Mouse (Mus musculus): Measurements from ENCODE around the gene Ece1. TPM values are rescaled to one million over a fixed set of nuclear protein-coding genes. Genes with fewer than 3 reads are reported as not detected.

The Ece1 gene
- polyA plus RNA-seq, 1 experiment = 111 TPM

DNA sequence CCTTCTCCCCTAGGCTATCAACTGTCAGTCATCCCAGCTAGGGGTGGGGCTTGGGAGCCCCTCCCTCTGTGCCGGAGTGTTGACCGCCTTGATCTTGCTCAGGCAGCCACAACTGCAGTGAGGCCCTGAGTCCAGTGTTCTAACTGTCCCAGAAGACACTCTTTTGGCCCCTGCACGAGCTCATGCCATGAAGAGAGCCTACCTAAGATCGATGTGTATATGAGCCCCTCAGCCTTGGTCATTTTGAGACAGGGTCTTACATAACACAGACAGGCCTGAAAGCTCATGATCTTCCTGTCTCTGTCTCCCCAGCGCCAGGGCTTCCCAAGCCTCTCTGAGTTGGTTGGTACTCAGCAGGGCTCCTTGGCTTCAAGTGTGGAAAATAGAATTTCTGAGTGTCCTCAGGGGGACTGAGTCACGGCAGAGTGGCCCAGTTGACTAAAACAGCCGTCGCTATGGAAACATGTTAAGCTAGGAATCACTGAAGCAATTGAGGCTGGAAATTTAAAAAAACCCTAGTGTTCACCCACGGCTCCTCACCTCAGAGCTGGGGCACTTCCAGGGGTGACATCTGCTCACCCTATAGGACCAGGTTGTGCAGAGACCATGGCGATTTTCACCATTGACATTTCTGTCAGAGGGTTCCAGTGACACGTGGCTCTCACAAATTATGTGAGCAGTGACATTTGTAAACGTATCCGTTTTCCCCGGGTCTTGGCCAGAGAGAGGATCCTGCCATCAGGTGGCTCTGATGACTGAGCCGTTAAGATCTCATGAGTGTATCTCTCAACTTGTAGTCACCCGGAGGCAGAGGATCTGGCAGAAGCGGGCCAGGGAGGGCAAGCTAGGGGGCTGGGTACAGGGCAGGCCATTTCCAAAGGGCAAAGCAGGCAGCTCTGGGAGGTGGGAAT, 80.1 kb downstream of the Ece1 start:
- WGBS = 46% methylated on average over 17 of the region's 17 CpGs
- Histone ChIP-seq H3K4me1 (ENCODE audit: control insufficient read depth, insufficient read depth, low read length) (peaks cover 5% of the 10 kb centered on the region; the same call in 1 of the 2 replicates), H3K4me3 (replicated peaks; ENCODE audit: extremely low read depth, low read depth, low read length) (no peak overlapping the region)
- DNase-seq = peak; percentile 64
- TF ChIP-seq CTCF (IDR thresholded peaks at IDR 0.05; ENCODE audit: insufficient read depth, low read length) (no peak), POLR2A (IDR thresholded peaks at IDR 0.05; ENCODE audit: borderline replicate concordance, extremely low read depth, low read depth, low read length) (no peak)

DNA sequence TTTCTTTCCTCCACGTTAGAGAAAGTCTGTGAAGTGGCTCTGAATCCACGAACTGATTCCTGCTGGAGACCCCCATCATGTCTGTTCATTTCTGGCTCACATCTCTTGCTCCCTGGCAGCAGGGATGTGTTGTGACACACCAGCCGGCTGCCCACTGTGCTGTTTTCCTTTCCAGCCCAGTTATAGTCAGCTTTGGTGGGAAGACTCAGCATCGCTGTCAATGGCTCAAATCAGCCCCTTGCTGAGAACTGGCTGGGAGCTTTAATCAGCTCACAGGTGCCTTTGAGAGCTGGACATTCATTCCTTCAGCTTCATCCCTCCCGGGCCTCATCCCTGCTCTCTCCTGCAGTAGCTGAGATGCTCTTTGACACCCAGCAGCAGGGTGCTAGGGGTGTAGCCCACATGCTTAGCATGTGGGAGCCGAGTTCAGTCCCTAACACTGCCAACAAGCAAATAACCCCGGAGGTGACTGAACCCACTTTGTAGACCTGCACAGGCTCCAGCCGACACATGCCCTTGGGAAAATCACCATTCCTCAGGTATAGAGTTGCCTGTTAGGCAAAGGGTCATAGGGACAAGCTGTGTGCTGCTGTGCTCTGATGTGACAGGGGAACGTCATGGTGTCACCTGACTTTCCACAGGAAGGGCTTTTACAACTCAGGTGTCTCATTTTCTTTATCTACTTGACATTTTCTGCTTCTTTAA, 80.9 kb downstream of the Ece1 start:
- no peak for DNase-seq
- no peak for TF ChIP-seq POLR2A (IDR thresholded peaks at IDR 0.05; ENCODE audit: borderline replicate concordance, extremely low read depth, low read depth, low read length)
- TF ChIP-seq CTCF (IDR thresholded peaks at IDR 0.05; ENCODE audit: insufficient read depth, low read length) = no peak
- Histone ChIP-seq H3K4me3 (replicated peaks; ENCODE audit: extremely low read depth, low read depth, low read length) (no peak overlapping the region), H3K4me1 (ENCODE audit: control insufficient read depth, insufficient read depth, low read length) (peaks cover 5% of the 10 kb centered on the region; the same call in 1 of the 2 replicates)
- 73% methylated on average over 9 of the region's 9 CpGs for WGBS

DNA sequence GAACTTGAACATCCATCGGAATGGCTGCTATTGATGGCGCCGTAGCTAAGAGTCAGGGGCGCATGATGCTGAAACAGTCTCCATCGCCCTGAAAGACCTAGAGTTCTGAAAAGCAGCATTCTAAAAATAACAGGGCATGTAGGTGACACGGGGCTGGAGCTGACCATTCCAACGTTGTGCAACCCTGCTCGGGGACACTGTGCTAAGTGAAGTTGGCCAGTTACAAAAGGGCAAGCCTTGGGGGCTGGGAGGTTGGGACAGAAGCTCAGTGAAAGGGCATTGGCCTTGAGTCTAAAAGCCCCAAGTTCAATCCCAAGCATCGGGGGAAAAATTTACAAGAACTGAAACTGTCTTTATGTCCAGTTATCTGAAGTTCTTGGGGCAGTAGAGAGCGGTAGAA, 81.5 kb downstream of the Ece1 start:
- 75% methylated on average over 10 of the region's 10 CpGs for WGBS
- Histone ChIP-seq H3K4me1 (ENCODE audit: control insufficient read depth, insufficient read depth, low read length) (peaks cover 5% of the 10 kb centered on the region; the same call in 1 of the 2 replicates), H3K4me3 (replicated peaks; ENCODE audit: extremely low read depth, low read depth, low read length) (no peak overlapping the region)
- DNase-seq = no peak
- TF ChIP-seq POLR2A (IDR thresholded peaks at IDR 0.05; ENCODE audit: borderline replicate concordance, extremely low read depth, low read depth, low read length) (no peak), CTCF (IDR thresholded peaks at IDR 0.05; ENCODE audit: insufficient read depth, low read length) (no peak)

DNA sequence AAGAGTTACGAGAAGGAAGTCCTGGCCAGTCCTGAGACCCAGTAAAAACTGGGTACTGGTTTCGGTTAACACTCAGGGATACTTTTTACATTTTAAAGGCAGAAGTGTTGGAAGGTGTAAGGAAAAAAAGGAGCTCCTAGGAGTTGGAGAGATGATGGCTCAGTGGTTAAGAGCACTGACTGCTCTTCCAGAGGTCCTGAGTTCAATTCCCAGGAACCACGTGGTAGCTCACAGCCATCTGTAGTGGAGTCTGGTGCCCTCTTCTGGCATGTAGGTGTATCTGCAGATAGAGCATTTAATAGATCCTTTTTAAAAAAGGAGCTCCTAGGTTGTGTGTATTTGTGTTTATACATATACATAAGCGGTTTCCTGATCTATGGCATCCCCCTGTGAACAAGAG, 83.3 kb downstream of the Ece1 start:
- Histone ChIP-seq H3K4me3 (replicated peaks; ENCODE audit: extremely low read depth, low read depth, low read length) (no peak overlapping the region), H3K4me1 (ENCODE audit: control insufficient read depth, insufficient read depth, low read length) (peaks cover 5% of the 10 kb centered on the region; the same call in 1 of the 2 replicates)
- TF ChIP-seq POLR2A (IDR thresholded peaks at IDR 0.05; ENCODE audit: borderline replicate concordance, extremely low read depth, low read depth, low read length) (no peak), CTCF (IDR thresholded peaks at IDR 0.05; ENCODE audit: insufficient read depth, low read length) (peak; percentile 39)
- 76% methylated on average over 4 of the region's 4 CpGs for WGBS
- DNase-seq = no peak

DNA sequence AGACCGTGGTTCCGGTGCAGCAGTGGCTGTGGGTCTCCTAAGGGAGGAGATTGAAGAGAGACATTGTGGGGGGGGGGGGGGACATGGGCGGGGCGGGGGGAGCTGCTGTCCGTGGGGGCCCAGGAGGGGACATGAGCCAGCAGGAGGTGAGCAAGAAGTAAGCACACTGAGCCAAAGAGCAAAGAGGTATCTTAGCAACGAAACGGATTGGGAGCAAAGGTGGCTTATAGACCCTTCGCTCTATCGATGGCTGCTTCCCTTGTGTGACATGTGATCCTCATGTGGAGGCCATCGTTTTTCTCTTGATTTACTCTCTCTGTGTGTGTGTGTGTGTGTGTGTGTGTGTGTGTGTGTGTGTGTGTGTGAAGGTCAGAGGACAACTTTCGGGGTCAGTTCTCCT, 84.4 kb downstream of the Ece1 start:
- WGBS = 79% methylated on average over 10 of the region's 11 CpGs
- DNase-seq = no peak
- TF ChIP-seq CTCF (IDR thresholded peaks at IDR 0.05; ENCODE audit: insufficient read depth, low read length) = no peak
- no peak for TF ChIP-seq POLR2A (IDR thresholded peaks at IDR 0.05; ENCODE audit: borderline replicate concordance, extremely low read depth, low read depth, low read length)
- Histone ChIP-seq H3K4me1 (ENCODE audit: control insufficient read depth, insufficient read depth, low read length) (peaks cover 5% of the 10 kb centered on the region; the same call in 1 of the 2 replicates), H3K4me3 (replicated peaks; ENCODE audit: extremely low read depth, low read depth, low read length) (no peak overlapping the region)

DNA sequence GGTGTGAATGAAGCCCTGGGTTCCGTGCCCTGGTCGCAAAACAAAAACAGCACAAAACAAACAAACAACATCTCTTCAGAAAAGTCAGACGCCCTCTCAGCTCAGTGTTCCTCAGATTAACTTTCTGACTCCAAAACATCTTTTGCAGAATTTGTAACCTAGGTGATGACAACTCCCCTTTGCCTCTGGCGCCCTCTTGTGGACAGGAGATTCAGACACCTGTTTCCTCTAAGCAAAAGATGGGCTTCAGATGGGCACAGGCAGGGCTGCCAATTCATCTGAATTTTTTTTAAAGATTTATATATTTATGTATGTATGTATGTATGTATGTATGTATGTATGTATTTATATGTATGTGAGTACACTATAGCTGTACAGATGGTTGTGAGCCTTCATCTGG, 90.8 kb downstream of the Ece1 start:
- DNase-seq = peak; percentile 82
- TF ChIP-seq CTCF (IDR thresholded peaks at IDR 0.05; ENCODE audit: insufficient read depth, low read length) (peak; percentile 71), POLR2A (IDR thresholded peaks at IDR 0.05; ENCODE audit: borderline replicate concordance, extremely low read depth, low read depth, low read length) (no peak)
- Histone ChIP-seq H3K4me3 (replicated peaks; ENCODE audit: extremely low read depth, low read depth, low read length) (no peak overlapping the region), H3K4me1 (ENCODE audit: control insufficient read depth, insufficient read depth, low read length) (no peaks in the 10 kb centered on the region; the same call in 1 of the 2 replicates)
- 31% methylated on average over 4 of the region's 4 CpGs for WGBS

DNA sequence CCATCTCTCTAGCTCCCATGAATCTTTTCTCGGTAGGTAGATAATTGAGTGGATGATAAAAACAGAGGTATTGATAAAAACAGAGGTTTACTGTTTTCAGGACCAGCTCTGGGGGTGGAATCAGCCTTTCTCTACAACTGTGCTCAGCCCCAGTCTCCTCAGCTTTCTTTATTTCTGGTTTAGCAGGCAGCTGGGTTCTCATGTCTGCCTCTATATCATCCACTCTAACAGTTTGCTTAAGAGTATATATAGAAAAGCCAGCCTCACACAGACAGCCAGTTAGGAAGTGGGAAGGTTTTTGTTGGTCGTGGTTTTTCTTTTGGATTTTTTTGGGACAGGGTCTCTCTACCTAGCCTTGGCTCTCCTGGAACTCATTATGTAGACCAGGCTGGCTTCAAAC, 92.1 kb downstream of the Ece1 start:
- Histone ChIP-seq H3K4me3 (replicated peaks; ENCODE audit: extremely low read depth, low read depth, low read length) (no peak overlapping the region), H3K4me1 (ENCODE audit: control insufficient read depth, insufficient read depth, low read length) (no peaks in the 10 kb centered on the region; the same call in 1 of the 2 replicates)
- no peak for DNase-seq
- TF ChIP-seq CTCF (IDR thresholded peaks at IDR 0.05; ENCODE audit: insufficient read depth, low read length) = no peak
- no peak for TF ChIP-seq POLR2A (IDR thresholded peaks at IDR 0.05; ENCODE audit: borderline replicate concordance, extremely low read depth, low read depth, low read length)
- 86% methylated on average over 2 of the region's 2 CpGs for WGBS

DNA sequence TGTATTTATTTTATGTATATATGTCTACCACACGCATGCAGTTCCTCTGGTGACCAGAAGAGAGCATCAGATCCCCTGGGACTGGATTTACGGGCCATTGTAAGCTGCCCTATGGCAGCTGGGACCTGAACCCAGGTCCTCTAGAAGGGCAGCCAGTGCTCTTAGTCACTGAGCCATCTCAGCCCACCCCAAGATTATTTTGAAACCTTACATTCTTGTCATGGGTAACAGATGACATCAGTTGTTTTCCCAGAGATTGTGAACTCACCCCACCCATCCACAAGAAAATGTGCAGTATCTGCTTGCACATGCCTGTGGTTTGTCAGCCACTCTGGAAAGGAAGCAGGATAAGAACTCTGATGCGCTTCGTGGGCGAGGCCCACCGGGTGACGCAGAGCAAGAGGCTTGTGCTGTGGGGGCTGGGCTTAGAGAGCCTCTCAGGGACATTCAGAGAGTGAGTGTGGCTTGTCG, 92.9 kb downstream of the Ece1 start:
- 39% methylated on average over 8 of the region's 8 CpGs for WGBS
- TF ChIP-seq POLR2A (IDR thresholded peaks at IDR 0.05; ENCODE audit: borderline replicate concordance, extremely low read depth, low read depth, low read length) (no peak), CTCF (IDR thresholded peaks at IDR 0.05; ENCODE audit: insufficient read depth, low read length) (peak; percentile 25; the same call in 1 of the 2 replicates)
- DNase-seq = peak; percentile 56
- no peaks in the 10 kb centered on the region; the same call in 1 of the 2 replicates for H3K4me1 ChIP-seq (ENCODE audit: control insufficient read depth, insufficient read depth, low read length)
- H3K4me3 ChIP-seq (replicated peaks; ENCODE audit: extremely low read depth, low read depth, low read length) = no peak overlapping the region

DNA sequence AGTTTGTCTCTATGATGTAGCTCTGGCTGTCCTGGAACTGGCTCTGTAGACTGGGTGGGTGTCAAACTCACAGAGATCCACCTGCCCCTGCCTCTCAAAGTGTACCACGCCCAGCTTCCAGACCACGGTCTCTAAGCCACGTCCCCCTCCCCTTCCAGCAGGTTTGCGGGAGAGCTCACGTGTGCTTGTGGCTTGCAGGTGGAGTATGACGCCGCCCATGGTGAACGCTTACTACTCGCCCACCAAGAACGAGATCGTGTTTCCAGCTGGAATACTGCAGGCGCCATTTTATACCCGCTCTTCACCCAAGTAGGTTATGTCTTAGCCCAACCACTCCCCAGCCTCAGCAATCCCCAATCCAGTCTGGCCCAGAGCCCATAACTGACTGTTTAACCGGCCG, 94.2 kb downstream of the Ece1 start:
- Histone ChIP-seq H3K4me3 (replicated peaks; ENCODE audit: extremely low read depth, low read depth, low read length) (no peak overlapping the region), H3K4me1 (ENCODE audit: control insufficient read depth, insufficient read depth, low read length) (no peaks in the 10 kb centered on the region; the same call in 1 of the 2 replicates)
- TF ChIP-seq CTCF (IDR thresholded peaks at IDR 0.05; ENCODE audit: insufficient read depth, low read length) = no peak
- no peak for TF ChIP-seq POLR2A (IDR thresholded peaks at IDR 0.05; ENCODE audit: borderline replicate concordance, extremely low read depth, low read depth, low read length)
- DNase-seq = no peak
- WGBS = 93% methylated on average over 15 of the region's 15 CpGs

Measured in lung, adult 2 months (tissue).